Mouse (Mus musculus): ENCODE data around the gene Baz1b. TPM values are rescaled to one million over a fixed set of nuclear protein-coding genes. Genes with fewer than 3 reads are reported as not detected.
A peak's percentile ranks its signal among the peaks of the same experiment; 100 is the strongest.

Gene Baz1b
- polyA plus RNA-seq (2015; fragmentation: Nextera tagmentation; extraction: Ambion mirVana): 24.3 and 28.5 TPM in 2 replicates

GRCm38 (mm10) chr5:135186621-135187348 is at the start of gene Baz1b:
Baz1b (plus strand) TSS chr5:135187264.
- under 1% methylated on average over 57 of the region's 57 CpGs for WGBS
- Histone ChIP-seq H3K4me1 (ENCODE audit: control insufficient read depth, insufficient read depth, low read length) (peaks cover 24% of the 10 kb centered on the region), H3K9ac (ENCODE audit: low read length) (peak within 1 kb of the TSS; percentile 98), H3K27me3 (ENCODE audit: control insufficient read depth, insufficient read depth, low read length) (no peaks in the 10 kb centered on the region), H3K4me2 (ENCODE audit: low read depth, low read length) (peak within 1 kb of the TSS; percentile 78), H3K36me3 (ENCODE audit: control insufficient read depth, insufficient read depth, low read length) (no peaks in the 10 kb centered on the region), H3K9me3 (replicated peaks; ENCODE audit: control insufficient read depth, low read length) (peaks cover 4% of the 10 kb centered on the region; the same call in 1 of the 2 replicates), H3K27ac (ENCODE audit: low read length) (peak within 1 kb of the TSS; percentile 97), H3K4me3 (replicated peaks; ENCODE audit: low read length) (peak within 1 kb of the TSS; percentile 98)
- ATAC-seq (ENCODE audit: insufficient read depth, low FRiP score): peak; percentile 97

GRCm38 (mm10) chr5:135139881-135140280 is 47.2 kb upstream of the Baz1b start:
- H3K4me1 ChIP-seq (ENCODE audit: control insufficient read depth, insufficient read depth, low read length): no peaks in the 10 kb centered on the region
- no peaks in the 10 kb centered on the region for H3K27me3 ChIP-seq (ENCODE audit: control insufficient read depth, insufficient read depth, low read length)
- no peak overlapping the region for H3K27ac ChIP-seq (ENCODE audit: low read length)
- no peaks in the 10 kb centered on the region for H3K9me3 ChIP-seq (replicated peaks; ENCODE audit: control insufficient read depth, low read length)
- no peaks in the 10 kb centered on the region for H3K36me3 ChIP-seq (ENCODE audit: control insufficient read depth, insufficient read depth, low read length)
- ATAC-seq (ENCODE audit: insufficient read depth, low FRiP score): no peak
- H3K4me2 ChIP-seq (ENCODE audit: low read depth, low read length): no peak overlapping the region
- 60% methylated on average over 2 of the region's 2 CpGs for WGBS
- no peak overlapping the region for H3K9ac ChIP-seq (ENCODE audit: low read length)
- no peak overlapping the region for H3K4me3 ChIP-seq (replicated peaks; ENCODE audit: low read length)

- Histone ChIP-seq H3K4me1 (ENCODE audit: control insufficient read depth, insufficient read depth, low read length) (peaks cover 4% of the 10 kb centered on the region; the same call in 1 of the 2 replicates), H3K27ac (ENCODE audit: low read length) (no peak overlapping the region), H3K4me3 (replicated peaks; ENCODE audit: low read length) (no peak overlapping the region), H3K36me3 (ENCODE audit: control insufficient read depth, insufficient read depth, low read length) (no peaks in the 10 kb centered on the region), H3K27me3 (ENCODE audit: control insufficient read depth, insufficient read depth, low read length) (no peaks in the 10 kb centered on the region), H3K9me3 (replicated peaks; ENCODE audit: control insufficient read depth, low read length) (no peaks in the 10 kb centered on the region), H3K9ac (ENCODE audit: low read length) (no peak overlapping the region), H3K4me2 (ENCODE audit: low read depth, low read length) (no peak overlapping the region)
- WGBS: 43% methylated on average over 4 of the region's 4 CpGs
- no peak for ATAC-seq (ENCODE audit: insufficient read depth, low FRiP score)
Observed at GRCm38 (mm10) chr5:135144469-135144868, 42.6 kb upstream of the Baz1b start.

- Histone ChIP-seq H3K4me2 (ENCODE audit: low read depth, low read length) (no peak overlapping the region), H3K9me3 (replicated peaks; ENCODE audit: control insufficient read depth, low read length) (no peaks in the 10 kb centered on the region), H3K27ac (ENCODE audit: low read length) (no peak overlapping the region), H3K4me3 (replicated peaks; ENCODE audit: low read length) (no peak overlapping the region), H3K27me3 (ENCODE audit: control insufficient read depth, insufficient read depth, low read length) (no peaks in the 10 kb centered on the region), H3K36me3 (ENCODE audit: control insufficient read depth, insufficient read depth, low read length) (no peaks in the 10 kb centered on the region), H3K9ac (ENCODE audit: low read length) (no peak overlapping the region), H3K4me1 (ENCODE audit: control insufficient read depth, insufficient read depth, low read length) (peaks cover 7% of the 10 kb centered on the region)
- whole genome bisulfite sequencing: 68% methylated on average over 3 of the region's 3 CpGs
- no peak for ATAC-seq (ENCODE audit: insufficient read depth, low FRiP score)
Observed at GRCm38 (mm10) chr5:135145532-135145931, 41.5 kb upstream of the Baz1b start.

- no peaks in the 10 kb centered on the region for H3K36me3 ChIP-seq (ENCODE audit: control insufficient read depth, insufficient read depth, low read length)
- no peaks in the 10 kb centered on the region for H3K9me3 ChIP-seq (replicated peaks; ENCODE audit: control insufficient read depth, low read length)
- H3K27me3 ChIP-seq (ENCODE audit: control insufficient read depth, insufficient read depth, low read length): no peaks in the 10 kb centered on the region
- H3K4me2 ChIP-seq (ENCODE audit: low read depth, low read length): no peak overlapping the region
- H3K27ac ChIP-seq (ENCODE audit: low read length): no peak overlapping the region
- peaks cover 7% of the 10 kb centered on the region for H3K4me1 ChIP-seq (ENCODE audit: control insufficient read depth, insufficient read depth, low read length)
- H3K9ac ChIP-seq (ENCODE audit: low read length): no peak overlapping the region
- H3K4me3 ChIP-seq (replicated peaks; ENCODE audit: low read length): no peak overlapping the region
- ATAC-seq (ENCODE audit: insufficient read depth, low FRiP score): no peak
Observed at GRCm38 (mm10) chr5:135145955-135146354, 41.1 kb upstream of the Baz1b start.

- no peak for ATAC-seq (ENCODE audit: insufficient read depth, low FRiP score)
- under 1% methylated on average over 13 of the region's 13 CpGs for WGBS
- peak overlapping the region; percentile 70 for H3K9ac ChIP-seq (ENCODE audit: low read length)
Observed at GRCm38 (mm10) chr5:135148715-135149052, 38.4 kb upstream of the Baz1b start.

GRCm38 (mm10) chr5:135149053-135149819 is 37.8 kb upstream of the Baz1b start, which contains the start of gene Tbl2:
Tbl2 (plus strand) TSS chr5:135149657.
- Histone ChIP-seq H3K4me1 (ENCODE audit: control insufficient read depth, insufficient read depth, low read length) (peaks cover 7% of the 10 kb centered on the region), H3K4me2 (ENCODE audit: low read depth, low read length) (peak within 1 kb of the TSS; percentile 85), H3K36me3 (ENCODE audit: control insufficient read depth, insufficient read depth, low read length) (no peaks in the 10 kb centered on the region), H3K27ac (ENCODE audit: low read length) (peak within 1 kb of the TSS; percentile 96), H3K9ac (ENCODE audit: low read length) (peak within 1 kb of the TSS; percentile 83), H3K4me3 (replicated peaks; ENCODE audit: low read length) (peak within 1 kb of the TSS; percentile 72), H3K27me3 (ENCODE audit: control insufficient read depth, insufficient read depth, low read length) (no peaks in the 10 kb centered on the region), H3K9me3 (replicated peaks; ENCODE audit: control insufficient read depth, low read length) (no peaks in the 10 kb centered on the region)
- WGBS: 1% methylated on average over 59 of the region's 63 CpGs
- peak; percentile 99 for ATAC-seq (ENCODE audit: insufficient read depth, low FRiP score)

More at GRCm38 (mm10) chr5:135148715-135149052, 38.4 kb upstream of the Baz1b start:
- H3K36me3 ChIP-seq (ENCODE audit: control insufficient read depth, insufficient read depth, low read length): no peaks in the 10 kb centered on the region
- H3K9me3 ChIP-seq (replicated peaks; ENCODE audit: control insufficient read depth, low read length): no peaks in the 10 kb centered on the region
- peak overlapping the region; percentile 96 for H3K27ac ChIP-seq (ENCODE audit: low read length)
- no peaks in the 10 kb centered on the region for H3K27me3 ChIP-seq (ENCODE audit: control insufficient read depth, insufficient read depth, low read length)
- H3K4me2 ChIP-seq (ENCODE audit: low read depth, low read length): peak overlapping the region; percentile 66
- peak overlapping the region; percentile 72 for H3K4me3 ChIP-seq (replicated peaks; ENCODE audit: low read length)
- H3K4me1 ChIP-seq (ENCODE audit: control insufficient read depth, insufficient read depth, low read length): peaks cover 7% of the 10 kb centered on the region

- Histone ChIP-seq H3K27ac (ENCODE audit: low read length) (peak overlapping the region; percentile 63; the same call in 1 of the 2 replicates), H3K9ac (ENCODE audit: low read length) (peak overlapping the region; percentile 83), H3K4me2 (ENCODE audit: low read depth, low read length) (peak overlapping the region; percentile 85), H3K36me3 (ENCODE audit: control insufficient read depth, insufficient read depth, low read length) (0 out of 2 replicates have a peak, but pooled peaks cover under 1% of the 10 kb centered on the region), H3K4me1 (ENCODE audit: control insufficient read depth, insufficient read depth, low read length) (peaks cover 7% of the 10 kb centered on the region), H3K9me3 (replicated peaks; ENCODE audit: control insufficient read depth, low read length) (no peaks in the 10 kb centered on the region), H3K4me3 (replicated peaks; ENCODE audit: low read length) (peak overlapping the region; percentile 72), H3K27me3 (ENCODE audit: control insufficient read depth, insufficient read depth, low read length) (no peaks in the 10 kb centered on the region)
- under 1% methylated on average over 23 of the region's 23 CpGs for WGBS
- no peak for ATAC-seq (ENCODE audit: insufficient read depth, low FRiP score)
Observed at GRCm38 (mm10) chr5:135149820-135150178, 37.3 kb upstream of the Baz1b start.

GRCm38 (mm10) chr5:135156496-135156895 is 30.6 kb upstream of the Baz1b start:
- H3K4me3 ChIP-seq (replicated peaks; ENCODE audit: low read length): no peak overlapping the region
- peaks cover 25% of the 10 kb centered on the region for H3K36me3 ChIP-seq (ENCODE audit: control insufficient read depth, insufficient read depth, low read length)
- no peaks in the 10 kb centered on the region for H3K9me3 ChIP-seq (replicated peaks; ENCODE audit: control insufficient read depth, low read length)
- no peaks in the 10 kb centered on the region for H3K4me1 ChIP-seq (ENCODE audit: control insufficient read depth, insufficient read depth, low read length)
- H3K27ac ChIP-seq (ENCODE audit: low read length): no peak overlapping the region
- no peaks in the 10 kb centered on the region for H3K27me3 ChIP-seq (ENCODE audit: control insufficient read depth, insufficient read depth, low read length)
- WGBS: 93% methylated on average over 4 of the region's 4 CpGs
- no peak for ATAC-seq (ENCODE audit: insufficient read depth, low FRiP score)
- H3K9ac ChIP-seq (ENCODE audit: low read length): no peak overlapping the region
- H3K4me2 ChIP-seq (ENCODE audit: low read depth, low read length): no peak overlapping the region

All from stomach, embryonic 16.5 days (tissue).